Mouse (Mus musculus): ENCODE data around the gene Nucb1. TPM values are rescaled to one million over a fixed set of nuclear protein-coding genes. Genes with fewer than 3 reads are reported as not detected.
"Not testable (repeated sequence)": the region's sequence is repeated elsewhere in the genome, so short reads cannot be mapped to it uniquely, and the experiment has no call there.

The Nucb1 gene
- polyA plus RNA-seq, 1 experiment from 2014 or later, result 199 TPM

GRCm38 (mm10) chr7:45490822-45491221 lies 19.4 kb downstream of the Nucb1 start:
- Histone ChIP-seq H3K4me2 (replicated peaks; ENCODE audit: low read depth, low read length) (0 out of 2 replicates have a peak overlapping the region, but pooled peaks have one; percentile 12), H3K36me3 (ENCODE audit: control insufficient read depth, insufficient read depth, low read length) (peaks cover 36% of the 10 kb centered on the region), H3K27ac (ENCODE audit: low read length) (peak overlapping the region; percentile 33; the same call in 1 of the 2 replicates), H3K9me3 (ENCODE audit: control insufficient read depth, low read depth, low read length) (no peaks in the 10 kb centered on the region), H3K4me1 (ENCODE audit: control insufficient read depth, insufficient read depth, low read length) (peaks cover 11% of the 10 kb centered on the region; the same call in 1 of the 2 replicates), H3K4me3 (ENCODE audit: low read depth, low read length) (no peak overlapping the region), H3K27me3 (ENCODE audit: control insufficient read depth, insufficient read depth, low read length) (no peaks in the 10 kb centered on the region), H3K9ac (replicated peaks; ENCODE audit: low read depth, low read length) (no peak overlapping the region)
- WGBS, result 31% methylated on average over 9 of the region's 9 CpGs
- ATAC-seq (ENCODE audit: insufficient number of reproducible peaks, insufficient read depth, low FRiP score, low read depth), result no peak

GRCm38 (mm10) chr7:45489578-45489977 lies 20.6 kb downstream of the Nucb1 start:
- Histone ChIP-seq H3K9ac (replicated peaks; ENCODE audit: low read depth, low read length) (no peak overlapping the region), H3K9me3 (ENCODE audit: control insufficient read depth, low read depth, low read length) (no peaks in the 10 kb centered on the region), H3K4me3 (ENCODE audit: low read depth, low read length) (no peak overlapping the region), H3K4me2 (replicated peaks; ENCODE audit: low read depth, low read length) (no peak overlapping the region), H3K27ac (ENCODE audit: low read length) (no peak overlapping the region), H3K27me3 (ENCODE audit: control insufficient read depth, insufficient read depth, low read length) (no peaks in the 10 kb centered on the region), H3K36me3 (ENCODE audit: control insufficient read depth, insufficient read depth, low read length) (peaks cover 24% of the 10 kb centered on the region), H3K4me1 (ENCODE audit: control insufficient read depth, insufficient read depth, low read length) (peaks cover 11% of the 10 kb centered on the region; the same call in 1 of the 2 replicates)
- no peak for ATAC-seq (ENCODE audit: insufficient number of reproducible peaks, insufficient read depth, low FRiP score, low read depth)
- WGBS, result 60% methylated on average over 7 of the region's 7 CpGs

- Histone ChIP-seq H3K4me1 (ENCODE audit: control insufficient read depth, insufficient read depth, low read length) (peaks cover 11% of the 10 kb centered on the region; the same call in 1 of the 2 replicates), H3K9me3 (ENCODE audit: control insufficient read depth, low read depth, low read length) (no peaks in the 10 kb centered on the region), H3K27ac (ENCODE audit: low read length) (0 out of 2 replicates have a peak within 1 kb of the TSS, but pooled peaks have one; percentile 55), H3K4me3 (ENCODE audit: low read depth, low read length) (peak within 1 kb of the TSS; percentile 38), H3K36me3 (ENCODE audit: control insufficient read depth, insufficient read depth, low read length) (peaks cover 14% of the 10 kb centered on the region), H3K4me2 (replicated peaks; ENCODE audit: low read depth, low read length) (peak within 1 kb of the TSS; percentile 58), H3K9ac (replicated peaks; ENCODE audit: low read depth, low read length) (peak within 1 kb of the TSS; percentile 46; the same call in 1 of the 2 replicates), H3K27me3 (ENCODE audit: control insufficient read depth, insufficient read depth, low read length) (no peaks in the 10 kb centered on the region)
- ATAC-seq (ENCODE audit: insufficient number of reproducible peaks, insufficient read depth, low FRiP score, low read depth), result no peak
- 8% methylated on average over 38 of the region's 38 CpGs for WGBS
These were observed 21.7 kb downstream of the Nucb1 start, which contains the start of gene Dhdh for GRCm38 (mm10) chr7:45488293-45489204. Gene Dhdh, minus strand, starts transcription at chr7:45488805.

- 43% methylated on average over 11 of the region's 11 CpGs for WGBS
- no peak overlapping the region for H3K9ac ChIP-seq (replicated peaks; ENCODE audit: low read depth, low read length)
- 0 out of 2 replicates have a peak, but pooled peaks have one; percentile 19 for ATAC-seq (ENCODE audit: insufficient number of reproducible peaks, insufficient read depth, low FRiP score, low read depth)
These were observed 22.3 kb downstream of the Nucb1 start for GRCm38 (mm10) chr7:45487861-45488292.

GRCm38 (mm10) chr7:45486761-45487415 lies 23.3 kb downstream of the Nucb1 start, which contains the start of gene Gm45808:
Gene Gm45808, minus strand, starts transcription at chr7:45486811.
- no peak within 1 kb of the TSS for H3K4me2 ChIP-seq (replicated peaks; ENCODE audit: low read depth, low read length)
- no peaks in the 10 kb centered on the region for H3K9me3 ChIP-seq (ENCODE audit: control insufficient read depth, low read depth, low read length)
- H3K4me1 ChIP-seq (ENCODE audit: control insufficient read depth, insufficient read depth, low read length), result peaks cover 11% of the 10 kb centered on the region; the same call in 1 of the 2 replicates
- no peak for ATAC-seq (ENCODE audit: insufficient number of reproducible peaks, insufficient read depth, low FRiP score, low read depth)
- no peak within 1 kb of the TSS for H3K4me3 ChIP-seq (ENCODE audit: low read depth, low read length)
- H3K36me3 ChIP-seq (ENCODE audit: control insufficient read depth, insufficient read depth, low read length), result no peaks in the 10 kb centered on the region
- H3K9ac ChIP-seq (replicated peaks; ENCODE audit: low read depth, low read length), result no peak within 1 kb of the TSS
- no peak within 1 kb of the TSS for H3K27ac ChIP-seq (ENCODE audit: low read length)
- no peaks in the 10 kb centered on the region for H3K27me3 ChIP-seq (ENCODE audit: control insufficient read depth, insufficient read depth, low read length)
- 85% methylated on average over 12 of the region's 12 CpGs for WGBS

More at GRCm38 (mm10) chr7:45487861-45488292, 22.3 kb downstream of the Nucb1 start:
- H3K4me1 ChIP-seq (ENCODE audit: control insufficient read depth, insufficient read depth, low read length), result peaks cover 11% of the 10 kb centered on the region; the same call in 1 of the 2 replicates
- H3K9me3 ChIP-seq (ENCODE audit: control insufficient read depth, low read depth, low read length), result no peaks in the 10 kb centered on the region
- H3K27me3 ChIP-seq (ENCODE audit: control insufficient read depth, insufficient read depth, low read length), result no peaks in the 10 kb centered on the region
- peak overlapping the region; percentile 58 for H3K4me2 ChIP-seq (replicated peaks; ENCODE audit: low read depth, low read length)
- peaks cover 8% of the 10 kb centered on the region for H3K36me3 ChIP-seq (ENCODE audit: control insufficient read depth, insufficient read depth, low read length)
- H3K27ac ChIP-seq (ENCODE audit: low read length), result no peak overlapping the region
- peak overlapping the region; percentile 38 for H3K4me3 ChIP-seq (ENCODE audit: low read depth, low read length)

- Histone ChIP-seq H3K4me1 (ENCODE audit: control insufficient read depth, insufficient read depth, low read length) (peaks cover 9% of the 10 kb centered on the region; the same call in 1 of the 2 replicates), H3K4me2 (replicated peaks; ENCODE audit: low read depth, low read length) (no peak overlapping the region), H3K9me3 (ENCODE audit: control insufficient read depth, low read depth, low read length) (no peaks in the 10 kb centered on the region), H3K36me3 (ENCODE audit: control insufficient read depth, insufficient read depth, low read length) (no peaks in the 10 kb centered on the region), H3K4me3 (ENCODE audit: low read depth, low read length) (no peak overlapping the region), H3K27me3 (ENCODE audit: control insufficient read depth, insufficient read depth, low read length) (no peaks in the 10 kb centered on the region), H3K27ac (ENCODE audit: low read length) (no peak overlapping the region), H3K9ac (replicated peaks; ENCODE audit: low read depth, low read length) (no peak overlapping the region)
- 59% methylated on average over 7 of the region's 7 CpGs for whole genome bisulfite sequencing
- no peak for ATAC-seq (ENCODE audit: insufficient number of reproducible peaks, insufficient read depth, low FRiP score, low read depth)
These were observed 24.0 kb downstream of the Nucb1 start for GRCm38 (mm10) chr7:45486158-45486557.

- not testable (repeated sequence) for H3K9me3 ChIP-seq (ENCODE audit: control insufficient read depth, low read depth, low read length); H3K4me3 ChIP-seq (ENCODE audit: low read depth, low read length); H3K27ac ChIP-seq (ENCODE audit: low read length); H3K36me3 ChIP-seq (ENCODE audit: control insufficient read depth, insufficient read depth, low read length); ATAC-seq (ENCODE audit: insufficient number of reproducible peaks, insufficient read depth, low FRiP score, low read depth); H3K4me2 ChIP-seq (replicated peaks; ENCODE audit: low read depth, low read length); H3K27me3 ChIP-seq (ENCODE audit: control insufficient read depth, insufficient read depth, low read length); H3K4me1 ChIP-seq (ENCODE audit: control insufficient read depth, insufficient read depth, low read length); H3K9ac ChIP-seq (replicated peaks; ENCODE audit: low read depth, low read length)
- WGBS, result 90% methylated on average over 5 of the region's 5 CpGs
These were observed 25.2 kb downstream of the Nucb1 start for GRCm38 (mm10) chr7:45484985-45485384.

- Histone ChIP-seq H3K4me2 (replicated peaks; ENCODE audit: low read depth, low read length) (no peak overlapping the region), H3K27ac (ENCODE audit: low read length) (no peak overlapping the region), H3K4me3 (ENCODE audit: low read depth, low read length) (no peak overlapping the region), H3K27me3 (ENCODE audit: control insufficient read depth, insufficient read depth, low read length) (no peaks in the 10 kb centered on the region), H3K36me3 (ENCODE audit: control insufficient read depth, insufficient read depth, low read length) (no peaks in the 10 kb centered on the region), H3K4me1 (ENCODE audit: control insufficient read depth, insufficient read depth, low read length) (no peaks in the 10 kb centered on the region), H3K9ac (replicated peaks; ENCODE audit: low read depth, low read length) (no peak overlapping the region), H3K9me3 (ENCODE audit: control insufficient read depth, low read depth, low read length) (no peaks in the 10 kb centered on the region)
- no peak for ATAC-seq (ENCODE audit: insufficient number of reproducible peaks, insufficient read depth, low FRiP score, low read depth)
- 71% methylated on average over 1 of the region's 1 CpGs for WGBS
These were observed 28.0 kb downstream of the Nucb1 start for GRCm38 (mm10) chr7:45482166-45482565.

Data from stomach, embryonic 14.5 days (tissue).